Mouse (Mus musculus): Measurements from ENCODE around the gene Hadha.

DNA sequence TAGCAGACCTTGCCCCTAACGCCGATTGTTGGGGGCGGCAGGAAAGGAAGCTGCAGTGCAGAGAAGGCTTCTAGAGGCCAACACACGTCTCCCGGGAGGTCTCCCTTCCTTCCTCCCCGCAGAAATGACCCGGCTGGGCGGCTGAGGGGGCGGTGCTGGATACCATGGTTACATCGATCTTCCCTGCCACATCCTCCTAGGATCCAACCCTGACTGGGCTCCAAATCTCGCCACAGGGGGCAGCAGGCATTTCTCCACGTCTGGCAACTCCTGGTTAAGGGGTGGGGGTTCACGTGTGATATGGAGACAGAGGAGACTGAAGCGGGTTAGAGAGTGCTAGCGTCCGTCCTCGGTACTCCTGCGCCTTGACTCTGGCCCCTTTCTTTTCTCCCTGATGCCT, 43.8 kb downstream of the Hadha start:
- TF ChIP-seq CTCF (IDR thresholded peaks at IDR 0.05; ENCODE audit: extremely low read depth, insufficient read depth, insufficient read length, insufficient replicate concordance), result no peak
- no peak for TF ChIP-seq POLR2A (IDR thresholded peaks at IDR 0.05; ENCODE audit: low read depth, low read length)
